Mouse (Mus musculus): ENCODE measurements at regions not wholly inside any gene's neighbourhood (a gene's known extent, or its start where the extent isn't known, plus 50 kb on each side); places are given as distances from the start of the nearest gene placed in this dataset.

DNA sequence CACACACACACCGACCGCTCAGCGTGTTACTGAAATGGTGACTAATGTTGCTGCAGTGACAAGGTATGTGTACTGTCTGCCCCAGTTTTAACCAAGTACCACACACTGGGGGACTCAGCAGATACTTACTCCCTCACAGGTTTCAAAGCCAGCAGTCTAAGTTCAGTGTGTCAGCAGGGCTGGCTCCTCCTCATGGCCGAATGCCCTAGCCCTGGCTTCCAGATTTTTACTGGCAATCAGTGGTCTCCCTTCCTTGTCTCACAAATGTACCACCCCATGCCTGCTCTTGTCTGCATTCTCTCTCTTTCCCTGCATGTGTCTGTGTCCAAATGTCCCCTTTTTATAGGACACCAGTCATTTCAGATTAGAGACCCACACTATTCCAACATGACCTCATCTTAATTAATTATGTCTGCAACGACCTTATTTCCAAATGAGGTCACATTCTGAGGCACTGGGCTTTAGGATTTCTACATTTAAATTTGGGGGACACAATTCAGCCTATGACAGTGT lies 114.7 kb downstream of the Uri1 start:
- DNase-seq (ENCODE audit: low spot score), result no peak

- peak; percentile 49 for DNase-seq (ENCODE audit: low spot score)
Observed at GRCm38 (mm10) chr7:37893885-37894284, 120.4 kb upstream of the Zfp536 start.

- DNase-seq (ENCODE audit: low spot score), result no peak
Observed at GRCm38 (mm10) chr7:37874382-37874781, 100.9 kb upstream of the Zfp536 start.

GRCm38 (mm10) chr7:37870956-37871355 lies 97.5 kb upstream of the Zfp536 start:
- no peak for DNase-seq (ENCODE audit: low spot score)

DNA sequence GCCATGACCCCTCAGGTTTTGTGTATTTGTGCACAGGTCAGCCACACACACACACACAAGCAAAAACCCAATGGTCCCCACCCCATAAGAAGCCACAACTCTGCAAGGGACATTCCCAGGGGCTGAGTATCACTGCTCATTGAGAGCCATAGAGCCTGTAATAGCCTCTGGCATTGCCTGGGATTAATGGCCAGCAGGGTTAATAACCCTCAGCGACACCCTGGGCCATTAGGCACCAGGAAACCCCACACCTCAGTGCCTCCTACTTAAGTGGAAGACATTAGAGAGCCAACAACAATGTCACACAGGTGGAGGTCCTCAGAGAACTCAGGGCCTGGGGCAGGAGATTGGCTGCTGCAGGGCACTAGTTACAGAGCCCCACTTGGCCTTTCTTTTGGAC lies 93.0 kb upstream of the Zfp536 start:
- DNase-seq (ENCODE audit: low spot score), result no peak

- DNase-seq (ENCODE audit: low spot score), result no peak
Observed at GRCm38 (mm10) chr7:37851471-37851870, 78.0 kb upstream of the Zfp536 start.

DNA sequence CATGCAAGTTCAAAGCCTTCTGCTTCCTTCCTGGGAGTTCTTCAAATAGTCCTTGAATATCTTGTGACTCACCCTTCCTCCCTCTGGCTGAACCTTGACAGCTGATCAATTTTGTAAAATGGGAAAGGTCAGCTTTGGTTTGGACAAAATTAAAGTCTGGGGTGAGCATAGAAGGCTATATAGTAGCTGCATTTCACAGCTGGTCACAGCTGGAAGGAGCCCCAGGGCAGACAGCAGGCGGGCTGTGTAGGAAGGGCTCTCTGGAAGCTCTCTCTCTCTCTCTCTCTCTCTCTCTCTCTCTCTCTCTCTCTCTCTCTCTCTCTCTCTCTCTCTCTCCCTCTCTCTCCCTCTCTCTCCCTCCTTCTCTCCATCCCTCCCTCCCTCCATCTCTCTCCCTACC lies 71.8 kb upstream of the Zfp536 start:
- DNase-seq (ENCODE audit: low spot score), result no peak

DNA sequence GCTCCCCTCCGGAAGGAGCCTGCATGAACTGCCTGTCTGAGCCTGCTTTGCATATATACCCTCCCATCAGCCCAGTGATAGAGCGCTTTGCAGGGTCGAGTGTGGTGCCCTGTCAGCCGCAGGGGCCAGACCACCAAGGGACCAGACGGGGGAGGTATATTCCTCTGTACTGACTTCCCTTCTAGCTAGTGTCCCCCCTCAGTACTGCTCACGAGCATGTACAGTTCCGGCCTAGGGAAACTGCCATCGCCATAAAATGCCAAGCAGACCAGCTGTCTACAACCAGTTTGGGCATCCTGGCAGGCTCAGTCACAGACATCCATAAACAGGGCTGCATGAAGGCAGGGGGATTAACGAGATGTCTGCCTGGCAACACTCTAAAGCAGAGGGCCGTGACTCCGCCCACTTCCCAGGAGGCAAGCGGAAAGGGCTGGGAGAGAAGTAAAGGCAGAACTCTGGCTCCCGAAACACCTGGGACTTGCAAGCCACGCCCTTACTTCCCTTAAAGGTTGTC lies 68.6 kb upstream of the Zfp536 start:
- DNase-seq (ENCODE audit: low spot score), result peak; percentile 76

DNA sequence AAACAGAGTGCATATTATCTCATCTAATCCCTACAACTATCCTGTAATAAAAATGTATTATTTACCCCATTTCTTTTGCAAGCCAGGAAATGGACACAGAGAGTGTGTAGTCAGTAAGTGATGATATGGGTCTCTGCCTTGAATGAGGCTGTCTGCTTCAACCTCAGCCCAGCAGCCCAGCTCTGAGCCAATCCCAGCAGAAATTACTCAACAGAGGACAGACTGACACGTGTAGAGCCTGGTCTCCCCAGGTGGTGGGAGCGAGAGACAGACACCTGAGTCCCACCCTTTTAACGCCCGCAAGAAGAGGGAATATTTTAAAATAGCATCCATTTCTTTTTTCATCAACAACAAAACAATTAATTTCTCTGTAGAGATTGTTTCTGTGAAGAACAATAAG lies 68.1 kb upstream of the Zfp536 start:
- no peak for DNase-seq (ENCODE audit: low spot score)

- DNase-seq (ENCODE audit: low spot score), result no peak
Observed at GRCm38 (mm10) chr7:37837883-37838282, 64.4 kb upstream of the Zfp536 start.

GRCm38 (mm10) chr7:37837372-37837771 lies 63.9 kb upstream of the Zfp536 start:
- DNase-seq (ENCODE audit: low spot score), result no peak

DNA sequence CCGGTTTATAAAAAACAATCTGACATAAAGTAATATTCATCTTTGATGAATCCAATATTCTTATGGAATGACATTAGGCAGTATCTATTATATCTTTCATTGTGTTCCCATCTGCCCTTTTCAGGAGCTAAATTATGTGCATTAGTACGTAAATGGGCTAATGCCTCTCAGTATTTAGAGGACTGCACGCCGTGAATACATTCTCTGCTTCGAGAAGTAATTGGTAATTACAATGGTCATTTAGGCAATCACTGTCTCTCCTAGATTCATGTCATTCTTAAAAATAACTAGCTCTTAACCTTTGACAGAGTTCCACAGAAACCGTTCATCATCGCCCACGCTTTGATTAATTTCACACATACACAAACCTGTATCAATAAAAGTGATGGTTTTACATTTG lies 60.0 kb upstream of the Zfp536 start:
- DNase-seq (ENCODE audit: low spot score), result no peak

GRCm38 (mm10) chr7:37832322-37832721 lies 58.9 kb upstream of the Zfp536 start:
- DNase-seq (ENCODE audit: low spot score), result no peak

GRCm38 (mm10) chr7:37825766-37826165 lies 52.3 kb upstream of the Zfp536 start:
- no peak for DNase-seq (ENCODE audit: low spot score)

Measured in embryo, embryonic 10 days (tissue).